Mouse (Mus musculus) MEL (cell line): ENCODE results near the gene H3f3a. TPM values are rescaled to one million over a fixed set of nuclear protein-coding genes. Genes with fewer than 3 reads are reported as not detected.

ENCODE experiments used
- DNase-seq: peaks from one replicate; pipeline ENCODE4 v3.0.0; 2011; ENCODE audit warnings: low read depth, low spot score
- H3K27ac ChIP-seq: 2 replicates; pipeline ENCODE4 v1.5.1; 2012; ENCODE audit warnings: low read depth, mild to moderate bottlenecking, control low read depth, low read length, moderate library complexity; ENCODE audit not compliant: control insufficient read depth
- H3K27me3 ChIP-seq, 2 experiments: fragments of 150-350 bp in 1 of 2; sonication (generic) in 1 of 2; 2 replicates each; pipeline ENCODE4 v1.6.1; 2012; ENCODE audit warnings: low read length in 2 of 2, mild to moderate bottlenecking in 2 of 2, improper control_type of control experiment in 1 of 2, moderate library complexity in 1 of 2; ENCODE audit not compliant: insufficient read depth in 2 of 2, control insufficient read depth in 1 of 2
- H3K36me3 ChIP-seq, 2 experiments: 2 replicates each; pipeline ENCODE4 v1.6.1; 2012 to 2014; ENCODE audit warnings: low read length in 2 of 2, improper control_type of control experiment in 1 of 2, inconsistent platforms in 1 of 2, mild to moderate bottlenecking in 1 of 2; ENCODE audit not compliant: insufficient read depth in 2 of 2, control insufficient read depth in 1 of 2
- H3K4me1 ChIP-seq, 2 experiments: fragments of 150-350 bp in 1 of 2; sonication (generic) in 1 of 2; 2 replicates each; pipeline ENCODE4 v1.6.1; 2012; ENCODE audit warnings: low read length in 2 of 2, improper control_type of control experiment in 1 of 2, mild to moderate bottlenecking in 1 of 2; ENCODE audit not compliant: insufficient read depth in 2 of 2, control insufficient read depth in 1 of 2
- H3K4me3 ChIP-seq, 2 experiments: fragments of 150-350 bp in 1 of 2; sonication (generic) in 1 of 2; 2 replicates each; pipeline ENCODE4 v1.5.1; 2012; ENCODE audit warnings: low read depth in 2 of 2, low read length in 2 of 2, mild to moderate bottlenecking in 2 of 2, moderate library complexity in 2 of 2, control low read depth in 1 of 2, improper control_type of control experiment in 1 of 2; ENCODE audit not compliant: control insufficient read depth in 1 of 2, insufficient read depth in 1 of 2
- H3K79me2 ChIP-seq: 2 replicates; pipeline ENCODE4 v1.6.1; 2012; ENCODE audit warnings: mild to moderate bottlenecking, low read length, moderate library complexity; ENCODE audit not compliant: control insufficient read depth, poor library complexity, insufficient read depth
- H3K9ac ChIP-seq: 2 replicates; pipeline ENCODE4 v1.6.1; 2012; ENCODE audit warnings: low read depth, mild to moderate bottlenecking, control low read depth, low read length, moderate library complexity; ENCODE audit not compliant: control insufficient read depth, poor library complexity, severe bottlenecking
- H3K9me3 ChIP-seq: fragments of 150-350 bp; sonication (generic); replicated peaks from 2 replicates; pipeline ENCODE4 v1.6.1; 2012; ENCODE audit warnings: mild to moderate bottlenecking, low read length, improper control_type of control experiment, moderate library complexity; ENCODE audit not compliant: insufficient read depth
- BHLHE40 ChIP-seq: IDR thresholded peaks from 2 replicates; pipeline ENCODE4 v1.6.1; 2012; ENCODE audit warnings: low read depth, mild to moderate bottlenecking, inconsistent platforms, low read length, improper control_type of control experiment, borderline replicate concordance
- CHD1 ChIP-seq: IDR thresholded peaks from 2 replicates; pipeline ENCODE4 v1.6.1; 2012; ENCODE audit warnings: low read depth, mild to moderate bottlenecking, inconsistent platforms, low read length, improper control_type of control experiment
- CHD2 ChIP-seq: IDR thresholded peaks from 2 replicates; pipeline ENCODE4 v1.6.1; 2011; ENCODE audit warnings: low read length, improper control_type of control experiment
- ELF1 ChIP-seq: IDR thresholded peaks from 2 replicates; pipeline ENCODE4 v1.6.1; 2014; ENCODE audit warnings: low read depth, mild to moderate bottlenecking, inconsistent platforms, low read length, improper control_type of control experiment, moderate library complexity
- ETS1 ChIP-seq: IDR thresholded peaks from 2 replicates; pipeline ENCODE4 v1.6.1; 2012; ENCODE audit warnings: low read depth, mild to moderate bottlenecking, inconsistent platforms, low read length, improper control_type of control experiment, moderate library complexity
- GABPA ChIP-seq: IDR thresholded peaks from 2 replicates; pipeline ENCODE4 v1.6.1; 2012; ENCODE audit warnings: low read depth, mild to moderate bottlenecking, inconsistent platforms, low read length, improper control_type of control experiment, moderate library complexity
- GATA1 ChIP-seq: IDR thresholded peaks from 2 replicates; pipeline ENCODE4 v1.6.1; 2011; ENCODE audit warnings: low read depth, low read length, improper control_type of control experiment
- JUND ChIP-seq: IDR thresholded peaks from 2 replicates; pipeline ENCODE4 v1.6.1; 2011; ENCODE audit warnings: low read depth, mild to moderate bottlenecking, improper control_type of control experiment, low read length
- KAT2A ChIP-seq: conservative IDR thresholded peaks from 2 replicates; pipeline ENCODE4 v1.6.1; 2012; ENCODE audit warnings: low read depth, low read length, improper control_type of control experiment, inconsistent platforms
- MAFK ChIP-seq: IDR thresholded peaks from 2 replicates; pipeline ENCODE4 v1.6.1; 2011; ENCODE audit warnings: low read depth, mild to moderate bottlenecking, low read length, improper control_type of control experiment, borderline replicate concordance
- MAX ChIP-seq: IDR thresholded peaks from 2 replicates; pipeline ENCODE4 v1.6.1; 2011; ENCODE audit warnings: low read length, improper control_type of control experiment
- MAZ ChIP-seq: IDR thresholded peaks from 2 replicates; pipeline ENCODE4 v1.6.1; 2012; ENCODE audit warnings: low read depth, mild to moderate bottlenecking, inconsistent platforms, low read length, improper control_type of control experiment
- MXI1 ChIP-seq: IDR thresholded peaks from 2 replicates; pipeline ENCODE4 v1.6.1; 2011; ENCODE audit warnings: mild to moderate bottlenecking, low read depth, low read length, improper control_type of control experiment
- MYC ChIP-seq: IDR thresholded peaks from 2 replicates; pipeline ENCODE4 v1.6.1; 2011; ENCODE audit warnings: low read depth, mild to moderate bottlenecking, low read length, improper control_type of control experiment, moderate library complexity
- NELFE ChIP-seq: IDR thresholded peaks from 2 replicates; pipeline ENCODE4 v1.6.1; 2011; ENCODE audit warnings: low read depth, low read length, improper control_type of control experiment
- POLR2AphosphoS5 ChIP-seq: IDR thresholded peaks from 2 replicates; pipeline ENCODE4 v1.6.1; 2012; ENCODE audit warnings: low read depth, borderline replicate concordance, mild to moderate bottlenecking, inconsistent platforms, low read length, moderate library complexity, mixed read lengths
- RAD21 ChIP-seq: IDR thresholded peaks from 2 replicates; pipeline ENCODE4 v1.6.1; 2011; ENCODE audit warnings: mild to moderate bottlenecking, low read depth, low read length, improper control_type of control experiment
- RCOR1 ChIP-seq: IDR thresholded peaks from 2 replicates; pipeline ENCODE4 v1.6.1; 2012; ENCODE audit warnings: low read depth, mild to moderate bottlenecking, inconsistent platforms, low read length, improper control_type of control experiment
- SIN3A ChIP-seq: IDR thresholded peaks from 2 replicates; pipeline ENCODE4 v1.6.1; 2012; ENCODE audit warnings: low read length, improper control_type of control experiment, inconsistent platforms
- SMC3 ChIP-seq: IDR thresholded peaks from 2 replicates; pipeline ENCODE4 v1.6.1; 2011; ENCODE audit warnings: low read depth, low read length, improper control_type of control experiment
- TAL1 ChIP-seq: IDR thresholded peaks from 2 replicates; pipeline ENCODE4 v1.6.1; 2012; ENCODE audit warnings: mild to moderate bottlenecking, inconsistent platforms, low read length, moderate library complexity, mixed read lengths
- TBP ChIP-seq: IDR thresholded peaks from 2 replicates; pipeline ENCODE4 v1.8.0; 2011; ENCODE audit warnings: low read depth, low read length, improper control_type of control experiment
- TCF12 ChIP-seq: IDR thresholded peaks from 2 replicates; pipeline ENCODE4 v1.6.1; 2014; ENCODE audit warnings: low read depth, mild to moderate bottlenecking, inconsistent platforms, low read length, improper control_type of control experiment, moderate library complexity
- UBTF ChIP-seq: IDR thresholded peaks from 2 replicates; pipeline ENCODE4 v1.6.1; 2012; ENCODE audit warnings: low read depth, mild to moderate bottlenecking, inconsistent platforms, low read length, improper control_type of control experiment, moderate library complexity, borderline replicate concordance; ENCODE audit not compliant: insufficient read depth
- USF1 ChIP-seq: IDR thresholded peaks from 2 replicates; pipeline ENCODE4 v1.6.1; 2014; ENCODE audit warnings: low read depth, mild to moderate bottlenecking, inconsistent platforms, low read length, improper control_type of control experiment, moderate library complexity
- USF2 ChIP-seq, 2 experiments: IDR thresholded peaks; 2 replicates each; pipeline ENCODE4 v1.6.1; 2011 to 2012; ENCODE audit warnings: improper control_type of control experiment in 2 of 2, low read length in 2 of 2, borderline replicate concordance in 1 of 2, inconsistent platforms in 1 of 2, low read depth in 1 of 2, mild to moderate bottlenecking in 1 of 2; ENCODE audit not compliant: insufficient read depth in 1 of 2
- ZKSCAN1 ChIP-seq: IDR thresholded peaks from 2 replicates; pipeline ENCODE4 v1.6.1; 2012; ENCODE audit warnings: low read depth, mild to moderate bottlenecking, inconsistent platforms, low read length, improper control_type of control experiment, moderate library complexity
- ZNF384 ChIP-seq: IDR thresholded peaks from 2 replicates; pipeline ENCODE4 v1.6.1; 2012; ENCODE audit warnings: low read depth, mild to moderate bottlenecking, inconsistent platforms, low read length, improper control_type of control experiment
- polyA plus RNA-seq, 2 experiments: library from polyadenylated mRNA; stranded (reverse) in 1 of 2; unstranded in 1 of 2; fragments of >175 nt in 1 of 2; fragments of >200 nt in 1 of 2; gene quantifications; 2 replicates each; pipeline versions ENCODE4 v1.2.1 to v1.2.4; 2012; ENCODE audit warnings: low replicate concordance in 2 of 2, low read depth in 1 of 2; ENCODE audit not compliant: insufficient read length in 2 of 2, insufficient read depth in 1 of 2, missing spikeins in 1 of 2
- total RNA-seq: library from RNA; depleted of rRNA; stranded (reverse); fragments of 300-350 nt; gene quantifications from 2 replicates; pipeline ENCODE4 v1.2.3, GENCODE M21; 2012

The H3f3a gene
- total and polyA plus RNA-seq, 3 experiments = 265 to 903 (median 574) TPM

- peaks cover 10% of the 10 kb centered on the region; the same call in 1 of the 2 replicates for H3K79me2 ChIP-seq
- no peaks in the 10 kb centered on the region for H3K27me3 ChIP-seq
- TF ChIP-seq CHD2 = no peak
- TF ChIP-seq JUND = no peak
- no peak for TF ChIP-seq USF2 (IDR thresholded peaks at IDR 0.05; ENCODE audit: borderline replicate concordance in 1 of 2, insufficient read depth in 1 of 2, low read depth in 1 of 2, low read length in 2 of 2)
- TF ChIP-seq UBTF = no peak
- no peak for TF ChIP-seq BHLHE40
- no peak for TF ChIP-seq NELFE
- TF ChIP-seq MAX = no peak
- TF ChIP-seq USF1 = no peak
- TF ChIP-seq TCF12 = no peak
- TF ChIP-seq POLR2AphosphoS5 = no peak
- TF ChIP-seq TAL1 = no peak
- no peak for TF ChIP-seq MAZ
- no peak for TF ChIP-seq ZKSCAN1
- TF ChIP-seq SMC3 = no peak
- TF ChIP-seq TBP = no peak
- TF ChIP-seq MXI1 = no peak
- TF ChIP-seq SIN3A = no peak
- TF ChIP-seq RCOR1 = no peak
- TF ChIP-seq GABPA = no peak
- no peak overlapping the region for H3K4me3 ChIP-seq
- no peaks in the 10 kb centered on the region for H3K9me3 ChIP-seq
- no peaks in the 10 kb centered on the region for H3K4me1 ChIP-seq
- H3K27ac ChIP-seq = no peak overlapping the region
- peaks cover 7 to 32% of the 10 kb centered on the region in 2 experiments for H3K36me3 ChIP-seq
- H3K9ac ChIP-seq = no peak overlapping the region
- no peak for DNase-seq
These were observed 45.0 kb upstream of the H3f3a start for GRCm38 (mm10) chr1:180858763-180859162.

- H3K79me2 ChIP-seq = peaks cover 32% of the 10 kb centered on the region
- H3K36me3 ChIP-seq = peaks cover 3 to 33% of the 10 kb centered on the region in 2 experiments; a peak in 3 of 4 replicates
- DNase-seq = peak; percentile 100
- no peaks in the 10 kb centered on the region for H3K27me3 ChIP-seq
- peak within 1 kb of the TSS; percentile 89 for H3K9ac ChIP-seq
- no peaks in the 10 kb centered on the region for H3K9me3 ChIP-seq
- peak within 1 kb of the TSS; percentile 94 for H3K27ac ChIP-seq
- peak within 1 kb of the TSS; percentile 71 to 83 for H3K4me3 ChIP-seq
- H3K4me1 ChIP-seq = peaks cover 12 to 20% of the 10 kb centered on the region in 2 experiments
- TF ChIP-seq ETS1 = peak; percentile 99
- no peak for TF ChIP-seq RAD21
- peak; percentile 100 for TF ChIP-seq MAZ
- peak; percentile 91 for TF ChIP-seq MAFK
- peak; percentile 100 for TF ChIP-seq TCF12
- TF ChIP-seq TAL1 = peak; percentile 99
- TF ChIP-seq ZKSCAN1 = no peak
- TF ChIP-seq CHD1 = 0 out of 2 replicates have a peak, but pooled peaks have one; percentile 13
- TF ChIP-seq MYC = peak; percentile 62
- peak; percentile 97 for TF ChIP-seq MAX
- 0 out of 2 replicates have a peak, but pooled peaks have one; percentile 6 for TF ChIP-seq ZNF384
- peak; percentile 94 for TF ChIP-seq GATA1
- peak; percentile 84; the same call in 1 of the 2 replicates for TF ChIP-seq POLR2AphosphoS5
- TF ChIP-seq KAT2A = peak; percentile 70; the same call in 1 of the 2 replicates
- TF ChIP-seq ELF1 = peak; percentile 91
- TF ChIP-seq UBTF = no peak
- TF ChIP-seq SMC3 = no peak
These were observed 36.9 kb upstream of the H3f3a start, which contains the start of gene Sde2 for GRCm38 (mm10) chr1:180850316-180851270. TSS of gene Sde2 (plus strand) at chr1:180851127.
